Mouse (Mus musculus) liver, adult 2 months (tissue): Measurements from ENCODE around the gene Lhx6.

Experiments used
- CTCF ChIP-seq: fragments of 200-500 bp; IDR thresholded peaks from 2 replicates; pipeline ENCODE4 v1.5.1; 2011; ENCODE audit warnings: low read depth, low read length, control low read depth
- POLR2A ChIP-seq: fragments of 200-500 bp; IDR thresholded peaks from 2 replicates; pipeline ENCODE4 v1.6.1; 2011; ENCODE audit warnings: low read length, control low read depth; ENCODE audit not compliant: insufficient read depth; ENCODE audit errors: extremely low read depth

DNA sequence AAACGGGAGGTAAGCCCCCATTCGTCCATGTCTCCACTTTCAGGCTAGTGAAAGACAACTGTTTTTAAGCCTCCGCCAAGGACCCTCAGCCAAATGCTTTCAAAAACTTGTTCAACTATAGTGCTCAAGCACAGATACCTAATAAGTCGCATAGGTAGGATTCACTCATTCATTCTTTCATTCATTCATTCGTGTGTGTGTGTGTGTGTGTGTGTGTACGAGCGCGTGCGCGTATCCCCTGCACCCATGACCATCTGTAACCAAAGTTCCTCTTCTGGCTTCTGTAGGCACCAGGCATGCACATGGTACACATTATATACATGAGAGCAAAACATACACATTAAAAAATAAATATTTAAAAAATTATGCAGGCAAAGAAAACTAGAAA is 55.6 kb downstream of the Lhx6 start:
- TF ChIP-seq CTCF, result no peak
- no peak for TF ChIP-seq POLR2A
